Mouse (Mus musculus) kidney, embryonic 16.5 days (tissue): ENCODE measurements around the gene Zbtb40. TPM values are rescaled to one million over a fixed set of nuclear protein-coding genes. Genes with fewer than 3 reads are reported as not detected.

ENCODE experiments used
- polyA plus RNA-seq: library from polyadenylated mRNA; unstranded; fragments of >200 nt; fragmentation: Nextera tagmentation; extraction: Ambion mirVana; gene quantifications from 2 replicates; pipeline ENCODE4 v1.2.1, GENCODE M21; 2015

The Zbtb40 gene
- polyA plus RNA-seq, 1 experiment from 2014 or later, result 4.9 TPM

Other genes starting within 250 kb of the Zbtb40 start
- 3.4 and 3.6 TPM in 2 replicates for gene Ephb2, start 212.8 kb downstream of the Zbtb40 start, polyA plus RNA-seq
- 40.1 and 44.3 TPM in 2 replicates for gene C1qb, start 162.6 kb downstream of the Zbtb40 start, polyA plus RNA-seq
- 14.7 and 17.9 TPM in 2 replicates for gene C1qc, start 155.7 kb downstream of the Zbtb40 start, polyA plus RNA-seq
- gene C1qa, start 150.0 kb downstream of the Zbtb40 start, polyA plus RNA-seq, result 21.9 and 26.4 TPM in 2 replicates
- 0.06 and 0.50 TPM in 2 replicates for gene Epha8, start 92.0 kb downstream of the Zbtb40 start, polyA plus RNA-seq
- 7.9 and 10.8 TPM in 2 replicates for gene Wnt4, start 228.7 kb upstream of the Zbtb40 start, polyA plus RNA-seq